Mouse (Mus musculus): ENCODE data around the gene Gimap9. TPM values are rescaled to one million over a fixed set of nuclear protein-coding genes. Genes with fewer than 3 reads are reported as not detected.

Gimap9 gene
- polyA plus RNA-seq (2015; fragmentation: Nextera tagmentation; extraction: Ambion mirVana) = 8.9 and 9.8 TPM in 2 replicates

GRCm38 (mm10) chr6:48675931-48676859 is at the start of gene Gimap9:
Gimap9 (plus strand) TSS chr6:48676129.
- Histone ChIP-seq H3K27me3 (ENCODE audit: control insufficient read depth, insufficient read depth, low read length) (no peaks in the 10 kb centered on the region), H3K4me3 (replicated peaks; ENCODE audit: low read length) (peak within 1 kb of the TSS; percentile 39), H3K36me3 (ENCODE audit: control insufficient read depth, insufficient read depth, low read length) (no peaks in the 10 kb centered on the region), H3K9me3 (replicated peaks; ENCODE audit: control insufficient read depth, low read length) (no peaks in the 10 kb centered on the region), H3K4me2 (ENCODE audit: low read depth, low read length) (peak within 1 kb of the TSS; percentile 57), H3K9ac (ENCODE audit: low read length) (peak within 1 kb of the TSS; percentile 61), H3K27ac (ENCODE audit: low read length) (peak within 1 kb of the TSS; percentile 11; the same call in 1 of the 2 replicates), H3K4me1 (ENCODE audit: control insufficient read depth, insufficient read depth, low read length) (no peaks in the 10 kb centered on the region; the same call in 1 of the 2 replicates)
- no peak for ATAC-seq (ENCODE audit: insufficient read depth, low FRiP score)
- WGBS = 25% methylated on average over 13 of the region's 13 CpGs

- no peaks in the 10 kb centered on the region for H3K9me3 ChIP-seq (replicated peaks; ENCODE audit: control insufficient read depth, low read length)
- peaks cover 11% of the 10 kb centered on the region for H3K4me1 ChIP-seq (ENCODE audit: control insufficient read depth, insufficient read depth, low read length)
Observed at GRCm38 (mm10) chr6:48626464-48626863, 49.5 kb upstream of the Gimap9 start, which contains the start of gene AI854703. AI854703 (plus strand) TSS chr6:48626764.

GRCm38 (mm10) chr6:48626984-48627383 is 48.9 kb upstream of the Gimap9 start:
- Histone ChIP-seq H3K9me3 (replicated peaks; ENCODE audit: control insufficient read depth, low read length) (no peaks in the 10 kb centered on the region), H3K4me2 (ENCODE audit: low read depth, low read length) (peak overlapping the region; percentile 96), H3K27me3 (ENCODE audit: control insufficient read depth, insufficient read depth, low read length) (peaks cover 40% of the 10 kb centered on the region), H3K4me3 (replicated peaks; ENCODE audit: low read length) (peak overlapping the region; percentile 51), H3K4me1 (ENCODE audit: control insufficient read depth, insufficient read depth, low read length) (peaks cover 11% of the 10 kb centered on the region), H3K27ac (ENCODE audit: low read length) (no peak overlapping the region), H3K9ac (ENCODE audit: low read length) (peak overlapping the region; percentile 64), H3K36me3 (ENCODE audit: control insufficient read depth, insufficient read depth, low read length) (no peaks in the 10 kb centered on the region)
- under 1% methylated on average over 32 of the region's 32 CpGs for WGBS
- no peak for ATAC-seq (ENCODE audit: insufficient read depth, low FRiP score)

More at GRCm38 (mm10) chr6:48626464-48626863, 49.5 kb upstream of the Gimap9 start, which contains the start of gene AI854703:
- H3K9ac ChIP-seq (ENCODE audit: low read length) = peak within 1 kb of the TSS; percentile 64
- peak within 1 kb of the TSS; percentile 96 for H3K4me2 ChIP-seq (ENCODE audit: low read depth, low read length)
- peaks cover 40% of the 10 kb centered on the region for H3K27me3 ChIP-seq (ENCODE audit: control insufficient read depth, insufficient read depth, low read length)
- no peaks in the 10 kb centered on the region for H3K36me3 ChIP-seq (ENCODE audit: control insufficient read depth, insufficient read depth, low read length)
- peak within 1 kb of the TSS; percentile 51 for H3K4me3 ChIP-seq (replicated peaks; ENCODE audit: low read length)
- 37% methylated on average over 8 of the region's 8 CpGs for WGBS
- ATAC-seq (ENCODE audit: insufficient read depth, low FRiP score) = no peak
- H3K27ac ChIP-seq (ENCODE audit: low read length) = no peak within 1 kb of the TSS

GRCm38 (mm10) chr6:48627511-48627924 is 48.4 kb upstream of the Gimap9 start:
- peak overlapping the region; percentile 51 for H3K4me3 ChIP-seq (replicated peaks; ENCODE audit: low read length)
- no peak overlapping the region for H3K27ac ChIP-seq (ENCODE audit: low read length)
- no peak for ATAC-seq (ENCODE audit: insufficient read depth, low FRiP score)
- H3K4me1 ChIP-seq (ENCODE audit: control insufficient read depth, insufficient read depth, low read length) = peaks cover 11% of the 10 kb centered on the region
- 4% methylated on average over 7 of the region's 7 CpGs for WGBS
- H3K9ac ChIP-seq (ENCODE audit: low read length) = peak overlapping the region; percentile 64
- H3K9me3 ChIP-seq (replicated peaks; ENCODE audit: control insufficient read depth, low read length) = no peaks in the 10 kb centered on the region
- H3K4me2 ChIP-seq (ENCODE audit: low read depth, low read length) = peak overlapping the region; percentile 96
- no peaks in the 10 kb centered on the region for H3K36me3 ChIP-seq (ENCODE audit: control insufficient read depth, insufficient read depth, low read length)
- peaks cover 40% of the 10 kb centered on the region for H3K27me3 ChIP-seq (ENCODE audit: control insufficient read depth, insufficient read depth, low read length)

- Histone ChIP-seq H3K27ac (ENCODE audit: low read length) (no peak overlapping the region), H3K9me3 (replicated peaks; ENCODE audit: control insufficient read depth, low read length) (no peaks in the 10 kb centered on the region), H3K4me1 (ENCODE audit: control insufficient read depth, insufficient read depth, low read length) (peaks cover 11% of the 10 kb centered on the region), H3K9ac (ENCODE audit: low read length) (no peak overlapping the region), H3K27me3 (ENCODE audit: control insufficient read depth, insufficient read depth, low read length) (peaks cover 40% of the 10 kb centered on the region), H3K36me3 (ENCODE audit: control insufficient read depth, insufficient read depth, low read length) (no peaks in the 10 kb centered on the region), H3K4me2 (ENCODE audit: low read depth, low read length) (no peak overlapping the region), H3K4me3 (replicated peaks; ENCODE audit: low read length) (no peak overlapping the region)
- ATAC-seq (ENCODE audit: insufficient read depth, low FRiP score) = no peak
- WGBS = 73% methylated on average over 3 of the region's 3 CpGs
Observed at GRCm38 (mm10) chr6:48628377-48628776, 47.6 kb upstream of the Gimap9 start.

GRCm38 (mm10) chr6:48628808-48629660 is 46.9 kb upstream of the Gimap9 start:
- peaks cover 40% of the 10 kb centered on the region for H3K27me3 ChIP-seq (ENCODE audit: control insufficient read depth, insufficient read depth, low read length)
- no peaks in the 10 kb centered on the region for H3K36me3 ChIP-seq (ENCODE audit: control insufficient read depth, insufficient read depth, low read length)
- no peak overlapping the region for H3K27ac ChIP-seq (ENCODE audit: low read length)
- H3K9ac ChIP-seq (ENCODE audit: low read length) = peak overlapping the region; percentile 70
- peak overlapping the region; percentile 45 for H3K4me3 ChIP-seq (replicated peaks; ENCODE audit: low read length)
- peaks cover 11% of the 10 kb centered on the region for H3K4me1 ChIP-seq (ENCODE audit: control insufficient read depth, insufficient read depth, low read length)
- H3K9me3 ChIP-seq (replicated peaks; ENCODE audit: control insufficient read depth, low read length) = no peaks in the 10 kb centered on the region
- H3K4me2 ChIP-seq (ENCODE audit: low read depth, low read length) = peak overlapping the region; percentile 85
- 5% methylated on average over 54 of the region's 54 CpGs for WGBS
- ATAC-seq (ENCODE audit: insufficient read depth, low FRiP score) = 0 out of 2 replicates have a peak, but pooled peaks have one; percentile 34

GRCm38 (mm10) chr6:48629661-48630034 is 46.3 kb upstream of the Gimap9 start:
- Histone ChIP-seq H3K4me3 (replicated peaks; ENCODE audit: low read length) (peak overlapping the region; percentile 45), H3K27ac (ENCODE audit: low read length) (no peak overlapping the region), H3K4me2 (ENCODE audit: low read depth, low read length) (peak overlapping the region; percentile 85), H3K36me3 (ENCODE audit: control insufficient read depth, insufficient read depth, low read length) (no peaks in the 10 kb centered on the region), H3K9me3 (replicated peaks; ENCODE audit: control insufficient read depth, low read length) (no peaks in the 10 kb centered on the region), H3K27me3 (ENCODE audit: control insufficient read depth, insufficient read depth, low read length) (peaks cover 40% of the 10 kb centered on the region), H3K9ac (ENCODE audit: low read length) (peak overlapping the region; percentile 70), H3K4me1 (ENCODE audit: control insufficient read depth, insufficient read depth, low read length) (peaks cover 11% of the 10 kb centered on the region)
- ATAC-seq (ENCODE audit: insufficient read depth, low FRiP score) = no peak
- 11% methylated on average over 13 of the region's 13 CpGs for WGBS

- H3K27ac ChIP-seq (ENCODE audit: low read length) = no peak overlapping the region
- no peak overlapping the region for H3K4me3 ChIP-seq (replicated peaks; ENCODE audit: low read length)
- H3K27me3 ChIP-seq (ENCODE audit: control insufficient read depth, insufficient read depth, low read length) = peaks cover 35% of the 10 kb centered on the region
- H3K4me1 ChIP-seq (ENCODE audit: control insufficient read depth, insufficient read depth, low read length) = peaks cover 11% of the 10 kb centered on the region
- no peak for ATAC-seq (ENCODE audit: insufficient read depth, low FRiP score)
- no peaks in the 10 kb centered on the region for H3K9me3 ChIP-seq (replicated peaks; ENCODE audit: control insufficient read depth, low read length)
- no peak overlapping the region for H3K4me2 ChIP-seq (ENCODE audit: low read depth, low read length)
- WGBS = 75% methylated on average over 8 of the region's 8 CpGs
- H3K36me3 ChIP-seq (ENCODE audit: control insufficient read depth, insufficient read depth, low read length) = no peaks in the 10 kb centered on the region
- no peak overlapping the region for H3K9ac ChIP-seq (ENCODE audit: low read length)
Observed at GRCm38 (mm10) chr6:48630831-48631230, 45.1 kb upstream of the Gimap9 start.
